Mouse (Mus musculus): Measurements from ENCODE around the gene Sdf2l1. TPM values are rescaled to one million over a fixed set of nuclear protein-coding genes. Genes with fewer than 3 reads are reported as not detected.

Sdf2l1 gene
- polyA plus RNA-seq, 1 experiment from 2014 or later = 85.6 TPM

DNA sequence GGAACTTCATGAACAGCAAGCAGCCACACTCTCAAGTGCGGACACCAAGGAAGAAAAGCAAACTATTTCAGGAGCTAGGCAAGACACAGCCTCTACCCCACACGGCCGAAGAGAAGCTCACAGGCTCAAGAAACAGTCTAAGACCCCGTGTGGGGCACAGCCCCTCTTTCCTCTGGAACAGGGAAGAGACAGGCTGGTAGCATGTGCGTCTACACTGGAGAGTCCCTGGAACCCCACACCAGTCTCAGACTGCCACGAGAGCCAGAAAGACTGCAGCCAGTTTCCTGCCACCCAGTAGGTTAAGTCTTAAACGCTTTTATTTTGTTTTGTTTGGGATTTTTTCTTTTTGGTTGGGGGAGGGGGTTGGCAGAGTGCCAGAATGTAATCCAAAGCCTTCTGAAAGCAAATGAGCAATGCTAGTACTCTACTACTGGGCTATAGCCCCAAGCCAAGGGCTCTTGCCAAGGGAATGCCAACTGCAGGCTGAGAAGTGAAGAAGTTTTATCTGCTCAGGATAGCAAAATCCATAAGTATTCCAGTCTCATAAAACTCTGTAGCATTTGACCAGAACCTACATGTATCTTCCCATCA, 29.5 kb downstream of the Sdf2l1 start:
- Histone ChIP-seq H3K27ac (ENCODE audit: low read length) (peak overlapping the region; percentile 25), H3K9me3 (ENCODE audit: control insufficient read depth, low read length) (no peaks in the 10 kb centered on the region), H3K4me2 (ENCODE audit: low read depth, low read length) (no peak overlapping the region), H3K4me1 (replicated peaks; ENCODE audit: control insufficient read depth, insufficient read depth, low read length) (peaks cover 19% of the 10 kb centered on the region), H3K4me3 (ENCODE audit: low read length) (no peak overlapping the region), H3K36me3 (ENCODE audit: control insufficient read depth, insufficient read depth, low read length) (peaks cover 35% of the 10 kb centered on the region), H3K27me3 (ENCODE audit: control insufficient read depth, insufficient read depth, low read depth, low read length) (no peaks in the 10 kb centered on the region), H3K9ac (ENCODE audit: low read length) (no peak overlapping the region)
- peak; percentile 44 for ATAC-seq (ENCODE audit: low read depth)
- 54% methylated on average over 7 of the region's 7 CpGs for WGBS

DNA sequence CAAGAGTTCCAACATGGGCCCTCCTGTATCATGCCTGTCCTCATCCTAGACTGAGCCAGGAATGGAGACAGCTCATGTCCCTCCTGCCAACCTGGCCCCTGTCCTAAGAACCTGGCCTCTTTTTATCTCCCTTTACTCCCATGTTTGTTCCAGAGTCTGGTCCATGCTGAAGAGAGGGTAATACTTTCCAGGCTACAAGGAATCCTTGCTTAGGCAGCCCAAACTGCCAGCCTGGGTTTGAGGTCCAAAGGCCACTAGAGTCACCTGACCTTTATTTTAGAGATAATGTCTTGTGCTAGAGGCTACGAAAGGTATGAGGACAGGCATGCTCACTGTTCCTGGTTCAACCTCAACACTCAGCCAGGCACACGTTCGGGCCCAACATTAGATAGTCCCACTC, 35.2 kb downstream of the Sdf2l1 start:
- Histone ChIP-seq H3K4me2 (ENCODE audit: low read depth, low read length) (no peak overlapping the region), H3K27me3 (ENCODE audit: control insufficient read depth, insufficient read depth, low read depth, low read length) (no peaks in the 10 kb centered on the region), H3K4me1 (replicated peaks; ENCODE audit: control insufficient read depth, insufficient read depth, low read length) (no peaks in the 10 kb centered on the region), H3K9ac (ENCODE audit: low read length) (no peak overlapping the region), H3K36me3 (ENCODE audit: control insufficient read depth, insufficient read depth, low read length) (peaks cover 66% of the 10 kb centered on the region), H3K9me3 (ENCODE audit: control insufficient read depth, low read length) (no peaks in the 10 kb centered on the region), H3K4me3 (ENCODE audit: low read length) (no peak overlapping the region), H3K27ac (ENCODE audit: low read length) (no peak overlapping the region)
- ATAC-seq (ENCODE audit: low read depth) = no peak
- 91% methylated on average over 3 of the region's 3 CpGs for WGBS

- Histone ChIP-seq H3K4me2 (ENCODE audit: low read depth, low read length) (no peak overlapping the region), H3K9me3 (ENCODE audit: control insufficient read depth, low read length) (no peaks in the 10 kb centered on the region), H3K4me1 (replicated peaks; ENCODE audit: control insufficient read depth, insufficient read depth, low read length) (no peaks in the 10 kb centered on the region), H3K36me3 (ENCODE audit: control insufficient read depth, insufficient read depth, low read length) (peaks cover 59% of the 10 kb centered on the region), H3K9ac (ENCODE audit: low read length) (no peak overlapping the region), H3K27me3 (ENCODE audit: control insufficient read depth, insufficient read depth, low read depth, low read length) (no peaks in the 10 kb centered on the region), H3K27ac (ENCODE audit: low read length) (no peak overlapping the region), H3K4me3 (ENCODE audit: low read length) (no peak overlapping the region)
- WGBS = 65% methylated on average over 3 of the region's 3 CpGs
- ATAC-seq (ENCODE audit: low read depth) = no peak
Observed at GRCm38 (mm10) chr16:17088346-17088745, 43.8 kb downstream of the Sdf2l1 start.

- H3K9ac ChIP-seq (ENCODE audit: low read length) = no peak overlapping the region
- no peak overlapping the region for H3K27ac ChIP-seq (ENCODE audit: low read length)
- H3K4me1 ChIP-seq (replicated peaks; ENCODE audit: control insufficient read depth, insufficient read depth, low read length) = no peaks in the 10 kb centered on the region
- no peaks in the 10 kb centered on the region for H3K9me3 ChIP-seq (ENCODE audit: control insufficient read depth, low read length)
- no peaks in the 10 kb centered on the region for H3K27me3 ChIP-seq (ENCODE audit: control insufficient read depth, insufficient read depth, low read depth, low read length)
- 73% methylated on average over 13 of the region's 13 CpGs for WGBS
- no peak for ATAC-seq (ENCODE audit: low read depth)
- H3K36me3 ChIP-seq (ENCODE audit: control insufficient read depth, insufficient read depth, low read length) = peaks cover 47% of the 10 kb centered on the region
- H3K4me3 ChIP-seq (ENCODE audit: low read length) = no peak overlapping the region
- no peak overlapping the region for H3K4me2 ChIP-seq (ENCODE audit: low read depth, low read length)
Observed at GRCm38 (mm10) chr16:17086669-17087193, 45.5 kb downstream of the Sdf2l1 start.

GRCm38 (mm10) chr16:17086241-17086640, 45.9 kb downstream of the Sdf2l1 start:
- Histone ChIP-seq H3K4me2 (ENCODE audit: low read depth, low read length) (no peak overlapping the region), H3K27me3 (ENCODE audit: control insufficient read depth, insufficient read depth, low read depth, low read length) (no peaks in the 10 kb centered on the region), H3K9me3 (ENCODE audit: control insufficient read depth, low read length) (no peaks in the 10 kb centered on the region), H3K27ac (ENCODE audit: low read length) (no peak overlapping the region), H3K4me3 (ENCODE audit: low read length) (no peak overlapping the region), H3K36me3 (ENCODE audit: control insufficient read depth, insufficient read depth, low read length) (peaks cover 43% of the 10 kb centered on the region), H3K9ac (ENCODE audit: low read length) (no peak overlapping the region), H3K4me1 (replicated peaks; ENCODE audit: control insufficient read depth, insufficient read depth, low read length) (peaks cover 3% of the 10 kb centered on the region; the same call in 1 of the 2 replicates)
- no peak for ATAC-seq (ENCODE audit: low read depth)
- WGBS = 68% methylated on average over 3 of the region's 3 CpGs

DNA sequence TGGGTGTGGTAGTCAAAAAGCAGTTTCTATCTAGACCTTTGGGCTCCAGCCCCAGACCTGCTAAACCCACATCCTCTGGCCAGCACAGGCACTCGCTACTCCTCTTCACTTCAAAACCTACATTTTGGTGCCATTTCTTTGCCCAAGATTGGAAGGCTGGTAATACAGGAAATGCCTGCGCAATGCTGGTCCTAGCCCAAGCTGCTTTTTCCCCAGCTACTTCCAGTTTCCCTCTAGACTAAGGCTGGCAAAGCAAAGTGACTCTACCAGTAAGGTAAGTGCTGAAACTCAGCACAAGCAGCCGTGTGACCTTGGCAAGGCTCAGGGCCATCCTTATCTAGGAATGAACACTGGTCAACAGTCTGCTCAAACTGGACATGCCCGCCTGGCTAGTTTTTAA, 46.5 kb downstream of the Sdf2l1 start:
- Histone ChIP-seq H3K9me3 (ENCODE audit: control insufficient read depth, low read length) (no peaks in the 10 kb centered on the region), H3K9ac (ENCODE audit: low read length) (no peak overlapping the region), H3K27me3 (ENCODE audit: control insufficient read depth, insufficient read depth, low read depth, low read length) (no peaks in the 10 kb centered on the region), H3K4me2 (ENCODE audit: low read depth, low read length) (no peak overlapping the region), H3K4me3 (ENCODE audit: low read length) (no peak overlapping the region), H3K27ac (ENCODE audit: low read length) (no peak overlapping the region), H3K36me3 (ENCODE audit: control insufficient read depth, insufficient read depth, low read length) (peaks cover 36% of the 10 kb centered on the region), H3K4me1 (replicated peaks; ENCODE audit: control insufficient read depth, insufficient read depth, low read length) (peaks cover 3% of the 10 kb centered on the region; the same call in 1 of the 2 replicates)
- WGBS = 79% methylated on average over 4 of the region's 4 CpGs
- no peak for ATAC-seq (ENCODE audit: low read depth)

DNA sequence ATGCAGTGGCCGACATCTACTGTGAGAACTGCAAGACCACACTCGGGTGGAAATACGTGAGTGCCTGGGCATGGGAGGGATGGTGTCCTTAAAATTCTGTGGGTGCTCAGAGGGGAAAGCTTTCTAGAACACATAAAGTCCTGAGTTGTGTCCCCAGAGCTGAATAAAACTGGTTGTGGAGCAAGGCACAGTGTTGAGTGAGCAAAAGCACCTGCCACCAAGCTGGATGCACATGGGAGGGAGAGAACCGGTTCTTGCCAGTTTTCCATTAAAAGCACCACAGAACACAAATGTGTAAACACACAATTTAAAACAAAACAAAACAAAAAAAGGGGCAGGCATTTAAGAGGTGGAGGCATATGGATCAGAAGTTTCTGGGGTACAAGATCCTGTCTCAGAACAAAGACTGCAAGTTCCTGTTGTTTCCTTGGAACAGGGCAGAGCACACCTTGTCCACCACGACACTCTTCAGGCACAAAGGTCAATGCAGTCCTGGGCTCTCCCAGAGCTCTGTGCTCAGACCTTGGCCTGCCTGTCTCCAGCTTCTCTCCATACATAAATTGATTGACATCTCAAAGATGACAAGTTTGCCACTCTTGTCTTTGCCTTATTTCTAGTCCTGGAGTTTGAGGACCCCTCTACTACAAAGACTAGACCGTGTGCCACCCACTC, 49.9 kb downstream of the Sdf2l1 start:
- peaks cover 3% of the 10 kb centered on the region; the same call in 1 of the 2 replicates for H3K4me1 ChIP-seq (replicated peaks; ENCODE audit: control insufficient read depth, insufficient read depth, low read length)
- 0 out of 2 replicates have a peak, but pooled peaks cover 2% of the 10 kb centered on the region for H3K9me3 ChIP-seq (ENCODE audit: control insufficient read depth, low read length)
- 67% methylated on average over 6 of the region's 6 CpGs for WGBS

More for the DNA sequence above, 49.9 kb downstream of the Sdf2l1 start:
- Histone ChIP-seq H3K27ac (ENCODE audit: low read length) (no peak overlapping the region), H3K4me3 (ENCODE audit: low read length) (no peak overlapping the region), H3K27me3 (ENCODE audit: control insufficient read depth, insufficient read depth, low read depth, low read length) (no peaks in the 10 kb centered on the region), H3K36me3 (ENCODE audit: control insufficient read depth, insufficient read depth, low read length) (peaks cover 20% of the 10 kb centered on the region), H3K4me2 (ENCODE audit: low read depth, low read length) (no peak overlapping the region), H3K9ac (ENCODE audit: low read length) (no peak overlapping the region)
- no peak for ATAC-seq (ENCODE audit: low read depth)

MicroRNAs within 50 kb of the gene (microRNA counts, 519-probe panel; counts per million panel counts)
- 4,014 counts per million, percentile 81 among the panel's probes with 10 or more counts for microRNA mmu-miR-130b
- 2,924 counts per million, percentile 56 among the panel's probes with 10 or more counts for microRNA mmu-miR-301b

Small RNAs within 50 kb of the gene (microRNA-seq; reads per million reads assigned to microRNA genes)
- 4,123 reads per million, percentile 89 among the genes with 10 or more reads in this experiment for gene Mir130b
- 50.6 reads per million, percentile 43 among the genes with 10 or more reads in this experiment for gene Mir301b

Other genes with a start within 250 kb of the Sdf2l1 start
- 37.2 and 38.2 TPM in 2 replicates for gene Ppm1f, start 235.9 kb downstream of the Sdf2l1 start, polyA plus RNA-seq (2015; fragmentation: Nextera tagmentation; extraction: Ambion mirVana)
- 146 and 150 TPM in 2 replicates for gene Mapk1, start 149.0 kb downstream of the Sdf2l1 start, polyA plus RNA-seq (2015; fragmentation: Nextera tagmentation; extraction: Ambion mirVana)
- gene Ypel1, start 62.7 kb downstream of the Sdf2l1 start, polyA plus RNA-seq (2015; fragmentation: Nextera tagmentation; extraction: Ambion mirVana) = 20.3 and 23.2 TPM in 2 replicates
- 143 and 146 TPM in 2 replicates for gene Ppil2, start 21.1 kb downstream of the Sdf2l1 start, polyA plus RNA-seq (2015; fragmentation: Nextera tagmentation; extraction: Ambion mirVana)
- 23.8 and 28.7 TPM in 2 replicates for gene 2610318N02Rik, start 7.2 kb downstream of the Sdf2l1 start, polyA plus RNA-seq (2015; fragmentation: Nextera tagmentation; extraction: Ambion mirVana)
- 6.1 and 6.2 TPM in 2 replicates for gene Ydjc, start 12.2 kb upstream of the Sdf2l1 start, polyA plus RNA-seq (2015; fragmentation: Nextera tagmentation; extraction: Ambion mirVana)
- gene Ccdc116, start 14.8 kb upstream of the Sdf2l1 start, polyA plus RNA-seq (2015; fragmentation: Nextera tagmentation; extraction: Ambion mirVana) = 0.20 and 0.44 TPM in 2 replicates
- 330 and 339 TPM in 2 replicates for gene Ube2l3, start 70.3 kb upstream of the Sdf2l1 start, polyA plus RNA-seq (2015; fragmentation: Nextera tagmentation; extraction: Ambion mirVana)
- gene Rimbp3, start 76.2 kb upstream of the Sdf2l1 start, polyA plus RNA-seq (2015; fragmentation: Nextera tagmentation; extraction: Ambion mirVana) = 0.16 and 0.20 TPM in 2 replicates
- 4.1 and 4.5 TPM in 2 replicates for gene Hic2, start 101.2 kb upstream of the Sdf2l1 start, polyA plus RNA-seq (2015; fragmentation: Nextera tagmentation; extraction: Ambion mirVana)
- 8.5 and 9.7 TPM in 2 replicates for gene Tmem191c, start 143.7 kb upstream of the Sdf2l1 start, polyA plus RNA-seq (2015; fragmentation: Nextera tagmentation; extraction: Ambion mirVana)
- 0.70 and 3.3 TPM in 2 replicates for gene Serpind1, start 199.0 kb upstream of the Sdf2l1 start, polyA plus RNA-seq (2015; fragmentation: Nextera tagmentation; extraction: Ambion mirVana)

Data from lung, embryonic 16.5 days (tissue).